Mouse (Mus musculus): ENCODE measurements around the gene Gm20388.

Gm20388 gene

DNA sequence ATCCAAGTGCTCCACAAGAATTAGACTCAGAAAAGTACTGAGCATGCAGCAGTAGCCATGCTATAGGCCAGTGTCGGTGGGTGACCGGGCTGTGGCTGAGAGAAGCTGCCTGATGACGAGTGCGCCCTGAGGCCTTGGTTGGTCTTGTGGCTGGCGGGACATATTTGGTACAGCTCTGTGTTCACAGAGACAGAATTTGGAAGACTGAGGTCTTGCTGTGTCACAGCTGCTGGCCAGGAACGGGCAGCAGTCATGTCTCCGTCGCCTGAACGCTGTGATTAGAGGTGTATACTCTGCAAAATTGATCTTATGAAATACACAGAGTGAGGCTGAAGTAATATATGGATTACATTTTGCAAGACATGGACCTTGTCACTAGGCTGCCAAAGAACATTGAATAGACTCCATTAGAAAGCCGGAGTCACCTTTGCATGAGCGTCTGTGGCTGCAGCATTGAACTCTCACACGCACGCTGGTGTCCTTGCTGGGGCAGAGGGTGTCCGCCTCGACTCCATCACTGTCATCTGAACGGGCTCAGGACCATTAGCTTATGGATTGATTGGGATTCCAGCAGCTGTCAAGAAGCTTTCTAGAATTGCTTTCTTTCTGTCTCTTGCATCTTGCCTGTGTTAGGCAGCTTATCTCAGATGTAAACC, 5.7 kb downstream of the Gm20388 start:
- DNase-seq, result no peak

DNA sequence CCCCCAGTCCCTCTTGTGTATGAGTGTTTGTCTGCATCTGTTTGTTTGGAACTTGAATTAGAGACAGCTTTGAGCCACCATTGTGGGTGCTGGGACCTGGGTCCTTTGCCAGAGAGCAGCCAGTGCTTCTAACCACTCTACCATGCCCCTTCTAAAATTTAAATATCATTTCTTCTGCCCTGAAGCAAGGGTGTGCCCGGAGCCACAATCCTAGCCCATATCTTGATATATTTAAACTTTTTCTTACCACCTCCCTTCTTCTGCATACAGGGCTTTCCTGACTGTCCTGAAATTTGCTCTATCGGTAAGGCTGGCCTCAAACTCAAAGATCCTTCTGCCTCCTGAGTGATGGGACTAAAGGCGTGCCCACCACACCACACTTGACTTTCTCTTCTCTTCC, 6.8 kb downstream of the Gm20388 start:
- no peak for DNase-seq

DNA sequence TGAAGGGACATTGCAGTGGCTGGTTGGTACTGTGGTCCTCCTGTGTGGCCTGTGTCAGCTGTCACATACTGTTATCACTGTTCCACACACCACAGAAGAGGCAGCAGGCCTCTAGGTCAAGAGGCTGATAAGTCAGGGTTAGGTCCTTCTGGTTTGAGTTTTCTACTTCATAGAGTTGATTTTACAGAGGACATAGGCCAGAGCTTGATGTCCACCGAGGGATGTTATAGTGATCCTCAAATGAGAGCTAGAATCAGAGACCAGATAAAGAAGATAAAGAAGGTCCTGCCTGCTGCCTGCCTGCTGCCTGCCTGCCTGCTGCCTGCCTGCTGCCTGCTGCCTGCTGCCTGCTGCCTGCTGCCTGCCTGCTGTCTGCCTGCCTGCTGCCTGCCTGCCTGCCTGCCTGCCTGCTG, 7.5 kb downstream of the Gm20388 start:
- no peak for DNase-seq

DNA sequence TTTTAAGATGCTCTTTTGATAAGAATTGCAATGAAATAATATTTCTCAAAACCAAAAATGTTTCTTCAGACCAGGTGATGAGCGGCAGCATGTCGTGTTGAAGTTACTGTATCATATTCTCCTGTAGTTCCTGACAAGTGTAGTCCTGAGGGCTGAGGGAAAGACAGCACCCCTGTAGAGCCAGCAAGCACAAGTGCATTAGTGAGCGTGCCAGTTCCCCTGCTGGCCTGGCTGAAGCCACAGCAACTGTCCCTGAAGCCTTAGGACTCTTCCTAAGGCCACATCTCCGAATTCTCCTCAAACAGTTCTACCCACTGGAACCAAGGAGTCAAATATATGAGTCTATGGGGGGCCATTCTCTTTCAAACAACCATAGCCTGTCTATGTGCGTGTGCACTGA, 12.6 kb downstream of the Gm20388 start:
- DNase-seq, result no peak

DNA sequence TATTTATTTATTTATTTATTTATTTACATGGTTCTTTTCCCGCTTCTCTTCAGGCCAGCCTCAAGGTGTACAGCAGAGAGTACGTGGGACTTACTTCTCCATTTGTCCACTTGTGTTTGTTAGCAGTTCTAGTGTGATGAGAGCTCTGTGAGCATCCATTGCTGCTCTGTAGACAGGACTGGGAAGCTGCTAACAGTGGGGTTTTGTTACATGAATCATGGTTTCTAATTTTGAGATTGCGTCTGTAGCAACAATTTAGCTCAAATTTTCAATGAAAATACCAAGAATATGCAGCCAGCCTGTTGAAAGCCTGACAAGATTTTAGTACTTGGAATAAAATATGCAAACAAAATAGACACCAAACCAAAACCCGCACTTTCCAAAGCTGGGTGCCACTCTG, 14.8 kb downstream of the Gm20388 start:
- no peak for DNase-seq

DNA sequence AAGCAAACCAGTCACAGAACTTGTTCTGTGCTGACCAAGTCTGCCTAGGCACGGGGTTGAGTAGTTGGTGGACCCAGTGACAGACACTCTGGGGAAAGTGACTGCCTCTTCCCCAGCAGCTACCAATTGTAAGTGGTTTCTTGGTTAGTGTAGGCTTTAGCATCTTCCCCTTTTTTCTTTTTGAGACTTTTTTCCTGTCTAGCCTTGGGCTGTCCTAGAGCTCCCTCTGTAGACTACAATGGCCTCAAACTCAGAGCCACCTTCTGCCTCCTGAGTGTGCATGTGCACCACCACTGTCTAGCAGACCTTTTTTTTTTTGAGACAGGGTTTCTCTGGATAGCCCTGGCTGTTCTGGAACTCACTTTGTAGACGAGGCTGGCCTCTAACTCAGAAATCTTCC, 15.8 kb downstream of the Gm20388 start:
- peak in 1 of 2 experiments; percentile 42 for DNase-seq

DNA sequence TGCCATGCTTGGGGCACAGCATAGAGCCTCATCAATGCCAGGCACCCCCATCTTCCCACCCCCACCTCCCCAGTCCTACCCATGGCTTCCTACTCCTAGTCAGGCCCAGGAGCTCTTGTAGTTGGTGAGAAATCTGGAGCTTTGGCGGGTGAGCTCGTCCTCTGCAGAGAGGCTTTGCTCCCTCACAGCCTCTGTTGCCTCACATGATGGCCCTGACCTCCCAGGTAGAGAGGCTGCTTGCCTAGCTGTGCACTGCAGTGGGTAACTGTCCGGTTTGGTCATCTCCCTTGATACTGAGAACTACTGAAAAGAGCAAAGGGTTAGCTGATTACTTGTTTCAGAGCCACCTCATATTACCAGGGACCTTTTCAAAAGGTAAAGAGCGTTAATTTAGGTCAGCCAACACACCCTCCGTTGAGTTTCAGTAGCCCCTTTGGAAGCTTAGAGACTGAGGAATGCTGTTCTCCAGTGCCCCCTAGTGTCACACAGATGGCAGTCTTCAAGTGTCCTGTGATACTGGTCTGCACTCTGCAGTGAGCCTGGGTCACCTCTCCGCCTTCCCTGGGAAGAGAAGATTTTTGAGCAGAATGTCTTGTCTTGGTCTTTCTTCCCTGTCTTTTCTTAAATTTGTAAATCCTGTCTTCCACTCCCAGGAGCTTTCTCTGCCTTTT, 16.9 kb downstream of the Gm20388 start:
- DNase-seq, result peak in 1 of 2 experiments; percentile 48

DNA sequence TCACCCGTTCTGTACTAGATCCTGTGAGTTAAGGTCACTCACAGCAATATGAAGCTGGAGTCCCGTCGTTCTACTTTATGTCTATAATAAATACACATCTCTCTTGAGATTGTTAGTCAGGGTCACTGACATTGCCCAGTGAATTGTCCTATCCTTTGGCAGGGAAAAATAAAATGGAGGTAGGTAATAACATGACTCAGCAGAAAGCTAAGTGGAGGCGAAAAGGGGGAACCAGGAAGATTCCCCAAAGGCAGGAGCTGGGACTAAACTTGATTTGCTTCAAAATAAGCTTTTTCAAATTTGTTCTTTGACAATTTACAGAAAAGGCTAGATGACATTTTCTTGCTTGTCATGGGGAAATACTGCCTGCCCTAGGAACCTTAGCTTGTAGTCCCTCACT, 20.7 kb downstream of the Gm20388 start:
- DNase-seq, result no peak

DNA sequence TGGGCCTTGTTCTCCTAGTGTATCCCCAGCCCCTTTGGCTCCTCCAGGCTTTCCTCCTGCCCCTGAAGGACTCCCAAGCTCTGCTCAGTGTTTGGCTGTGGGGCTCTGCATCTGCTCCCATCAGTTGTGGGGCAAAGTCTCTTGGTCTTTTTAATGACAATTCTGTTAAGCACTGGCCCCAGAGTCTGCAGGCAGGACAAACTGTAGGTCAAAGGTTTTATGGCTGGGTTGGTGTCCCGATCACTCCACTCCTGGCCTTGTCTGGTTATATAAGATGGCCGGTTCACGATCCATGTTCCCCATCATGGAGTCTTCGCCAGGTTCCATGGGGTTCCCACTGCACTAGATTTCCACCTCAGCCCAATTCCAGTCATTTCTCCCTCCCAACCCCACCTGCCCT, 23.0 kb downstream of the Gm20388 start:
- DNase-seq, result no peak

DNA sequence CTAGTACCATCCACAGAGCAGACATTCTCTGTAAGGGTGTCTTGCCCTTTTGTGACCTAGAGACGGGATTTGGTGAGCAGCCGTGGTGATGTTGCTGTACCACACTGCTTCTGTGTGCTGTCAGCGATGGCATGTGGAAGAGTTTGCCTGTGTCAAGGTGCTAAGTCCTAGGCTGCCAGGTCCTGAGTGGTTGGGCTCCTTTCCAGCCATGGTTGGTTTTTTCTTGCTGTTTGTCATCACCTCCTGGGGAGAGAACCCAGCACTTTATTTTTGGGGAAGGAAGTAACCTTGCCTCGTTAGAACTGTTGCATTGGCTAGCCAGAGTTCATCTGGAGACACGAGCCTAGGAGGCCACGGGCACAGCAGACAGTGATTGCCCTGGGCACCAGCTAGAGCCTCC, 24.9 kb downstream of the Gm20388 start:
- DNase-seq, result no peak

DNA sequence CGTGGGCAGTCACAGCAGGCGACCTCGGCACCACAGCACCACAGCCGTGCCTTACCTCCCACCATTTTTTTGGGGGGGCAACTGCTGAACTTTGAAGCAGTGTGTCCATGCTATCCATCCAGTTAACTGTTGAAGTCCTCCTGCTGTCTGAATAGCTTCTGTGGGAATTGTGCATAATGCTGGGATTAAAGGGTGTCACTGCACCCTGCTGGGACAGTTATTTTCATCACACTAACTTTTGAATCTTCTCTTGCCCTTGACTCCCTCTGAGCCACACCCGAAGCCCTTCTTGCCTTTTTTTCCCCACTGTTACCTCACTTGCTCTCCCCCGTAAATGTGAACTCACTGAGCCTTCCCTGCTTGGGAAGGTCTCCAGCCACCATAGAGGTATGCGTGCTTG, 27.8 kb downstream of the Gm20388 start:
- no peak for DNase-seq

DNA sequence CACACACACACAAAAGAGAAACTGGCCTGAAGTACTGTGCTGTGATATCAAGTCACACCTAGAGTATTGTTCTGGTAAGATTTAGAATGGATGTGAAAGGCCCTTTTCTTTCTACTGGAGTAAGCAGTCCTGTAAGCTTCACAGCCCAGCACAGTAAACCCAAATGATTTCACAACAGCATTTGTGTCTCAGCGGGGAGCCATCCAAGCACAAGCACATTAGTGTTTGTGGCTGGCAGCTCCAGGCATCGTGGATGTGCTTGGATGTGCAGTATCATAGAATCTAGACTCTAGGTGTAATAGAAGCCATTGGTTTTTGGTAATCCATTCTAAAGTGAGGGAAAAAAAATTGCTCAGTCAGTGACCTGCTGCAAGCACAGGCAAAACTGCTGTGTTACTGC, 28.7 kb downstream of the Gm20388 start:
- no peak for DNase-seq

DNA sequence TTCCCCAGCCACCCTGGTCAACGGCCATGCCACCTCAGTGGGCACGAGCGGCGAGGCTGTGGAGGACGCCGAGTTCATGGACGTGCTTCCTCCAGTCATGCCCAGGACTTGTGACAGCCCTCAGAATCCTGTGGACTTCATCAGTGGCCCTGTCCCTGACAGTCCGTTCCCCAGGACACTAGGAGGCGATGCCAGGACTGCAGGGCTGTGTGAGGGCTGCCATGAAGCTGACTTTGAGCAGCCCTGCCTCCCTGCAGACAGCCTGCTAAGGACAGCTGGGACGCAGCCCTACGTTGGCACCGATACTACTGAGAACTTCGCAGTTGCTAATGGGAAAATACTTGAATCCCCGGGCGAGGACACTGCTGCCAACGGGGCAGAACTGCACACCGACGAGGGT, 30.8 kb downstream of the Gm20388 start:
- no peak for DNase-seq

DNA sequence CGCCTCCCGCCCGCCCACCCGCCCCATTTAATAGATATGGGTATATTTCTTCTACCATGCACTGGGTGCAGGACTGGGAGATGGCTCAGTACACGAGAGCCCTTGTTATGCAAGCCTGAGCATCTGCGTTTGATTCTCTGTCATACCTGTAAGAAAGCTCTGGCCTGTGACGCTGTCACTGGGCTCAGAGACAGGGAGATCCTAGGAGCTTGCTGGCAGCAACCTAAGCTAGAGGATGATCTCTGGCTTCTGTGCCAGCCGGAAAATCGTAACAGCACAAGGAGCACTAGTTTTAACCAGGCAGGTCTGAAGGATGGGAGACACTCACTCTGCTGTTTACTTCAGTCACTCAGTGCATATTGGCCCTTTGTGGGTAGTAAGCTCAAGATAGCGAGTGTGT, 33.0 kb downstream of the Gm20388 start:
- DNase-seq, result no peak

DNA sequence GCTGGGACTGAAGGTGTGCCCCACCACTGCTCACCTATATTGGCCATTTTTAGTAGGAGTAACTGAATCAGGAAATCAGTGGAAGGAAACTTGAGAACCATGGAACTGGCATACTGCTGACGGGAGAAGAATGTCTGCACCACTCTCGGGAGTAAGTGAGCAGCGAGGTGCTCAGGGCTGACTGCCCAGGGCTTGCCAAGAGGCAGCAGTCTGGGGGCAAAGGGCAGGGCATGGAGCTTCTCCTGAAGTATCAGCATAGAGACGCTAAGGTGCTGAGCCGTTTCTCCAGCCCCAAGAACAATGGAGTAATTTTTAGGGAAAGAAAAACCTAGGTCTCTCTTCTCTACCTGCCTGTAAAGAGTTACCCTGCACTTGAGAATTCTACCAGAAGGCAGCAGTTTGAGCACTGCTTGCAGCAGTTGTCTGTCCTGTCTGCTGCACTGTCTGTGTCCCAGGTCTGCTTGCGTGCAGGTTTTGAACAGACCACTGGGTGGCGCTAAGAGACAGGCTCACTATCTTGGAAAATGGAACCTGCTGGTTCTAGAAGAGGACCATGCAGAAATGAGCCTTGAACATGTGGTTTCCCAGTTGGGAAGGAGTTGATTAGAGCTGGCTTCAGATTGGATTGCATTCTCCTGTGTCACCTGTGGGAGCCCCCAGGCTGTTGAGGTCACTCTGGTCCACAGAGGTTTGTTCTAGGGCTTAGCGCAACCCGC, 33.6 kb downstream of the Gm20388 start:
- DNase-seq, result peak; percentile 62 to 82

DNA sequence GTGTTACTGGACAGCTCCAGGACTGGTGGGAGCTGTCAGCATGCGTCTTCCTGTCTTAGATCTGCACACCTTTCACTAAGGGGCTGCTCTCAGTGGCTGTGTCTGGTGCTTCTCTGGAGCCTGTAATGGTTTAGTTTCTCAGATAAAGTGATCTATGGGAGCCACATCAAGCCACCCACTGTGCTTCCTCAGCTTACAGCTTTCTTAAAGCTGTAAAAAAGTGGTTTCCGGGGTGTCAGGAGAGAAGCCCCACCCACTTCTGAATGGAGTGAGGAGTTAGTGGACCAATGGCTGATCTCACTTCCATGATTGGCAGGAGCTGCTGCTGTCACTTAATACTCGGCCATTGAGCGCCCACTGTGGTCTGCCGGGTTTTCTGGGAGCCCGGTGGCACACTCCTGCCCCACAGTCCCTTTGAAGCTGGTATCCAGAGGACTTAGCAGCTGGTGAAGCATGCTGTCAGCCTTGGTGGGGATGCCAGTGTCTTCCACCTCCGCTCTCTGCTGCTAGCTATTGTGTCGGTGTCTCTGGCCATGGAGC, 35.8 kb downstream of the Gm20388 start:
- no peak for DNase-seq

DNA sequence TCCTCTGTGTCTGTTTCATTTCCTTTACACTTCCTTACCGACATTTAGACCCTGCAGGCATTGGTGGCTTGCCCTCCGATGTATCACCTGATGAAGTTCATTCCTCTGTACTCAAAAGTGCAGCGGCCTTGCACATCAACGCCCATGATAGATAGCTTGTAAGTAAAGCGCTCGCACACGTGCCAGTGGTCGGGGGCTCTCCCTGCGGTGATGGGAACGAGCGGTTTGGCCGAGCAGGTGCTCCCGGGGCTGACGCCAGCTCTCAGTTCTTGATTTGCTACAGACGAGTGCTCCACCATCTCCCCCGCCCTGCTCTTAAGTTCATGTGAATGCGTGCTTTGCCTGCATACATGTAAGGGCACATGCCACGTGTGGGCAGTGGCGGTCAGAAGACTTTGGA, 37.0 kb downstream of the Gm20388 start:
- DNase-seq, result no peak

DNA sequence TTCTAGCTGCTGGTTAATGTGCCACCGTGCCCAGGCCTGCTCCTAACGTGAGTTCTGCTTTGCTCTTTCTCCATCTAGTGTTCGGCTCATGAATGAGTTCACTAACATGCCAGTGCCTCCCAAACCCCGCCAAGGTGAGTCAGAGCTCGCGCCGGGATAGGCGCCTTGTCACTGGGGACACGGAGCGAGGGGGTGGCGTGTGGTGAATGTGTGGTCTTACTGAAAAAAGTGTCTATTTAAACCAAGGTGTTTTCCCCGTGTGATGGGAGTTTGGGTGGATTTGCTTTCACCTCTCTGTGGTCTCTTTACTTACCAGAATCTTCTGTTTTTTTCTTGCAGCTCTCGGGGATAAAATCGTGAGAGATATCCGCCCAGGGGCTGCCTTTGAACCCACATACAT, 37.7 kb downstream of the Gm20388 start:
- no peak for DNase-seq

DNA sequence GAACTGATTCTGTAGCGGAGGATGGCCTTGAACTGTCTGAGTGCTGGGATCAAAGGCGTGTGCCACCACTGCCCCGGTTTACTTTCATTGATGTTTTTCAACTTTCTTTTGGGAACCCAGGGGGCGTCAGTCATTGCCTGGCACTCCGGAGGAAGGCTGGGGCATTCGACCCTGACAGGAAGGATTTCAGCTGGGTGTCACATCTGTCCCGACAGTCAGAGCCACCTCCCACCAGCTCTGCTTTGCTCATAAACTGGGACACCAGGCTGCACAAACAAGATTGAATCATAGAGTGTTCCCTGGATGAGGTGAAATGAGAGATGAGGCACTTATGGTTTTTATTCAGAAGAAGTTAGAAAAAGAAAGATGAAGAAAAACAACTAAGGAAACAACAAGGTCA, 41.6 kb downstream of the Gm20388 start:
- DNase-seq, result no peak

DNA sequence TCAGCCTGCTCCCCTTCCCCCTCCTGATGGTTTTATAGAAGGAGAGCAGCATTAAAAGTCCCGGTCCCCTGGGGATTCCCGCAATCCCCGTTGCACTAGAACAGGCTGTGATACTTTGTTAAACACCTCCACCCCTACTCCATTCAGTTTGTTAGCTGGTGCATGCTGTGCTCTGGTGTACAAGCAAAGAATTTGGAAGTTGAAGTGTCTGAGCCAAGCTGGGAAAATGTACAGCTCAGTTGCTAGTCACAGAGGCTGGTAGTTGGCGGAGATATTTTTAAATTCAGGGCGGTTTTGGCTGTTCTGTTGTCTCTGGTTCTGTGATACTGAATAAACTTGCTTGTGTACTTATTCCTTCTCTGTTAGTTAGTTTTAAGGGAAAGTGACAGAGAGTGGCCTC, 42.1 kb downstream of the Gm20388 start:
- DNase-seq, result no peak

DNA sequence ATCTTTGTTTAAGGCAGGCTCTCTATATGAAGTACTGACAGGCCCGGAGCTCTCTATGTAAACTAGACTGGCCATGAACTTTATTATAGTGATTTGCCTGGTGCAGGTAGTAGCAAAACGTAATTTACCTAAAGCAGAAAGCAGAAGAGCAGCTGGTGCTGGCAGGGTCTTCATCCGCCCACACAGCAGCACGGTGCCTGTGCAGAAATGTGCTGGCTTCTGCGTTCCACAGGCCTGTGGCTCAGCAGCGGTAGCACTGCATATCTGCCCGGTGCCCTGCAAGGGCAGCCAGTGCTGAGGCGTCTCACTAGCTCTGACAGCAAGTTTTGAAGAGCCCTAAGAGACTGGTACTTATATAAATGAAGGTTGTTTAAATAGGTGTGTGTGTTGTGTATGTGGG, 44.7 kb downstream of the Gm20388 start:
- DNase-seq, result no peak

DNA sequence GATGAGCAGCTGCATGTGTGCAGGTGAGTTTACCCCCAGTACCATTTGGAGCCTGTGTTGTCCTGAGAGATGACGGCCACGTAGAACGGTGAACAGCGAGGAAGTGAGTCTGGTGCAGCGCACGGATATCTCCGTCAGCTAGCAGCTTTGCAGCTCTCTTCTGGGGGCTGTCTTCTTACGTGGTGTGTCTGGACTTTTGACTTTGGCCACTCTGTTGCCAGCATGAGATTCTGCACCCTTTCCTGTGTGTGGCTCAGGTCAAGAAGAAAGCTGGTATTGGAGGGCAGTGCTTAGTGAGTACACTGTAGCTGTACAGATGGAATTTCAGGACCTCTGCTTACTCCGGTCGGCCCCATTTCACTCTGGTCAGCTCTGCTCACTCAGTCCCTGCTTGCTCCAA, 47.4 kb downstream of the Gm20388 start:
- DNase-seq, result no peak

DNA sequence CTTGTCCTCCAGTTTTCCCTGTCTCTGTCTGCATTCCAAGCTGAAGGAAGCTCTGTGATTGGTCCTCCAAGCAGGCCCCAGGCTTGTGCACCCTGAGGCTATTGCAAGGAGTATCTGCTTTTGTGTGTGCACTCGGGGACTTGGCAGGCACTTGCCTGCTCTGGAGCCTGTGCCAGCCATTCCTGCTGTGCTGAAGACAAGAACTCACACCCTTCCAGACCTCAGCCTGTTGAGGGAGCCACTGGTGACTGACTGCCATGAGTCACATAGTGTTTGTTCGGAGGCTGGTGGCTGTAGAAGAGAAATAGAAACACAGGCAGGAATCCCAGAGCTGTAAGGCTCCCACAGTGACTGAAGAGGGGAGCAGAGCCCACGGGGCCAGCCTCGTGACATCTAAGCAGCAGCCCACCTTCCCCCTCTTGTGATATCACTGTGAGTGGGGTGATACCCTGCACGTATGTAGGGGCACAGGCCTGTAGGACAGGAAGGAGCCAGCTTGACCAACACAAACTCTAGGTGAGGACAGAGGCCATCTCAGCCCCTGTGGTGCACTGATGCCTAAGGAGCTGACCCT, 50.0 kb downstream of the Gm20388 start:
- DNase-seq, result peak; percentile 36 to 73

DNA sequence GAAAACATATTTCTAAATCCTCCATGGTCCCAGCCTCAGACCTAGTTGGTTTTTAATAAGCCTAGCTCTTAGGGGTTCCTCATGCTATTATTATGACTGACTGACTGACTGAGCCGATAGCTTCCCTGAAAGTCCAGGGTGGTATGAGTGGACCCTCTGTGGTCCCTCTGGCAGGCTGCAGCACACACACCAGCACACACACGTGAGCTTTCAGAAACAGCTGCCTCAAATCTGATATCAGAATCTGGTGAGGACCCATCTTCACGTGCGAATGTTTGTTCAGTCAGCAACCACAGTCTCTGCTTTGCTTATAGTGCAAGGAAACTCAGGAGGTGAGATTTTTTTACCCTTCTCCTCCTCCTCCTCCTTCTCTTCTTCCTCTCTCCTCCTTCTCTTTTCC, 54.2 kb downstream of the Gm20388 start:
- DNase-seq, result no peak
